ENCODE assay signal across 8 mouse cellular contexts in the genomic region with DNA sequence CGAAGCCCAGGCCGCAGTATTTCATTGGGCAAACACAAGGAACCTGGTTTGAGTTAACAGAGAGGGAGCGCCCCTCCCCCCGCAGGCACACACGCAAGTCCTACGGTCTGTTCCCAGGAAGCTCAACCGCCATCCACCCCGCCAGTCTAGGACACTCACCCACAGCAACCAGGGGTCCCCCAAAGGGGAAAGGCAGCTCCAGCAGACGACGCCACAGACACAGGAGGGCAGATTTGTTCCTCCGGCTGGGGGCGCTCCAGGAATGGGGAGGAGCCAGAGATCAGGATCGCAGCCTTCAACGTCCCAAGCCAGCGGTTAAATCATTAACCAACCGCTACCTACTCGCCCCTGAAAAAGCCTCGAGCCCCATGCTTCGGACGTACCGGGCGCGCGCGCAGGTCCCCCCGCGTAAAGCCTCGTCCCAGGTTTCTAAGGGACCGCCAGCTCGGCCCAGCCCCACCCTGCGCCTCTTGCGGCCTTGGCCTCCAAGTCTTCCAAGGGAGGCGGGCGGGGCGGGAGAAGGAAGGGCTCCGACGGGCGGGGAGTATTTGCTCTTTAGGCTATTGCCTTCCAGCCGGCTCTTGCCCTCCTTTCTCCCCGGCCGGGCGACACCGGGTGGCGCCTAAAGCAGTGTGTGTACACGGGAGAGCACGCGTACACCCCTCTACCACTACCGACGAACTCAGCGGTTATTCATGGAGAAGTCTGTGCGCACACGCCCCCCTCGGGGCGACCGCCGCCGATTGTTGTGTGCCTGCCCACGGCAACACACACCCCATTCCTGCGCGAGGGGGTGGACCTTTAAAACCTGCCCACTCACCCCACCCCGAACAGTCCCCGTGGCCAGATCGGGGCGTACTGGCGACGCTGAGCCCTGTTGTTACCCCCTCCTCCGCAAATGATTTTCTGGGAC. TPM values are rescaled to one million over a fixed set of nuclear protein-coding genes. Genes with fewer than 3 reads are reported as not detected.
A peak's percentile ranks its signal among the peaks of the same experiment; 100 is the strongest.
DNase-seq lines count a peak whose midpoint lies in the region; ATAC-seq and TF ChIP-seq lines count a peak whose summit lies in the region.

No protein-coding gene starts in this region.

- H3K9me3 ChIP-seq in ES-Bruce4 (replicated peaks; ENCODE audit: control insufficient read depth, insufficient read depth, low read length, poor library complexity, severe bottlenecking), result no peaks in the 10 kb centered on the region
- H3K9me3 ChIP-seq in forebrain, embryonic 10.5 days, result no peaks in the 10 kb centered on the region
- H3K9me3 ChIP-seq in heart, embryonic 15.5 days (replicated peaks), result no peaks in the 10 kb centered on the region
- no peaks in the 10 kb centered on the region for H3K9me3 ChIP-seq in liver, embryonic 15.5 days (replicated peaks)
- H3K9me3 ChIP-seq in neural tube, embryonic 11.5 days (ENCODE audit: control insufficient read depth, low read length), result no peaks in the 10 kb centered on the region
- H3K9me3 ChIP-seq in stomach, postnatal 0 days (ENCODE audit: control insufficient read depth, low read length), result no peaks in the 10 kb centered on the region

- peak; percentile 81 for DNase-seq in forebrain, embryonic 10.5 days (ENCODE audit: extremely low spot score, low spot score)
- DNase-seq in kidney, postnatal 14 days, result peak; percentile 79
- DNase-seq in neural tube, embryonic 11.5 days (ENCODE audit: low spot score), result peak; percentile 82
- peak; percentile 93 for DNase-seq in stomach, postnatal 0 days (ENCODE audit: low spot score)

- peak overlapping the region; percentile 21 for H3K27ac ChIP-seq in ES-Bruce4 (ENCODE audit: insufficient read depth, low read length)
- H3K27ac ChIP-seq in brown adipose tissue, adult 24 weeks (replicated peaks; ENCODE audit: low read depth, low read length), result peak overlapping the region; percentile 93
- H3K27ac ChIP-seq in forebrain, embryonic 10.5 days, result peak overlapping the region; percentile 99
- peak overlapping the region; percentile 92 for H3K27ac ChIP-seq in heart, embryonic 15.5 days
- H3K27ac ChIP-seq in liver, embryonic 15.5 days (replicated peaks), result peak overlapping the region; percentile 98
- peak overlapping the region; percentile 94 for H3K27ac ChIP-seq in neural tube, embryonic 11.5 days (ENCODE audit: low read depth, low read length)
- H3K27ac ChIP-seq in stomach, postnatal 0 days (replicated peaks), result peak overlapping the region; percentile 99

- H3K9ac ChIP-seq in ES-Bruce4 (ENCODE audit: low read depth, poor library complexity, severe bottlenecking), result peak overlapping the region; percentile 77
- H3K9ac ChIP-seq in heart, embryonic 15.5 days, result peak overlapping the region; percentile 82
- peak overlapping the region; percentile 93 for H3K9ac ChIP-seq in liver, embryonic 15.5 days
- peak overlapping the region; percentile 95 for H3K9ac ChIP-seq in neural tube, embryonic 11.5 days (ENCODE audit: low read length)
- H3K9ac ChIP-seq in stomach, postnatal 0 days (ENCODE audit: low read length), result peak overlapping the region; percentile 94

- peaks cover 11% of the 10 kb centered on the region for H3K4me1 ChIP-seq in ES-Bruce4 (ENCODE audit: control insufficient read depth, insufficient read depth, low read length)
- H3K4me1 ChIP-seq in brown adipose tissue, adult 24 weeks (ENCODE audit: control insufficient read depth, insufficient read depth, insufficient read length, low read length), result peaks cover 21% of the 10 kb centered on the region
- H3K4me1 ChIP-seq in forebrain, embryonic 10.5 days, result peaks cover 74% of the 10 kb centered on the region
- peaks cover 47% of the 10 kb centered on the region for H3K4me1 ChIP-seq in heart, embryonic 15.5 days (replicated peaks)
- peaks cover 54% of the 10 kb centered on the region for H3K4me1 ChIP-seq in liver, embryonic 15.5 days (replicated peaks)
- H3K4me1 ChIP-seq in neural tube, embryonic 11.5 days (ENCODE audit: control insufficient read depth, insufficient read depth, low read length), result peaks cover 30% of the 10 kb centered on the region
- H3K4me1 ChIP-seq in stomach, postnatal 0 days (replicated peaks; ENCODE audit: control insufficient read depth, insufficient read depth), result peaks cover 26% of the 10 kb centered on the region

- no peak for TF ChIP-seq EP300 in ES-Bruce4 (IDR thresholded peaks at IDR 0.05; ENCODE audit: insufficient read depth, low read depth, low read length)
- TF ChIP-seq EP300 in stomach, postnatal 0 days (optimal IDR thresholded peaks at IDR 0.05), result no peak

- no peaks in the 10 kb centered on the region; the same call in 1 of the 2 replicates for H3K36me3 ChIP-seq in ES-Bruce4 (ENCODE audit: control insufficient read depth, insufficient read depth, low read length, poor library complexity, severe bottlenecking)
- peaks cover 28% of the 10 kb centered on the region for H3K36me3 ChIP-seq in forebrain, embryonic 10.5 days (replicated peaks)
- no peaks in the 10 kb centered on the region for H3K36me3 ChIP-seq in heart, embryonic 15.5 days
- peaks cover 11% of the 10 kb centered on the region; the same call in 1 of the 2 replicates for H3K36me3 ChIP-seq in liver, embryonic 15.5 days (replicated peaks)
- peaks cover 6% of the 10 kb centered on the region; the same call in 1 of the 2 replicates for H3K36me3 ChIP-seq in neural tube, embryonic 11.5 days (ENCODE audit: control insufficient read depth, insufficient read depth, low read length)
- no peaks in the 10 kb centered on the region for H3K36me3 ChIP-seq in stomach, postnatal 0 days (ENCODE audit: control insufficient read depth, insufficient read depth, low read length)

- peak overlapping the region; percentile 91 for H3K4me3 ChIP-seq in ES-Bruce4 (ENCODE audit: low read depth, low read length)
- H3K4me3 ChIP-seq in brown adipose tissue, adult 24 weeks (ENCODE audit: insufficient read depth, low read depth, low read length), result peak overlapping the region; percentile 97
- peak overlapping the region; percentile 92 for H3K4me3 ChIP-seq in forebrain, embryonic 10.5 days
- peak overlapping the region; percentile 83 for H3K4me3 ChIP-seq in heart, embryonic 15.5 days
- H3K4me3 ChIP-seq in liver, embryonic 15.5 days (replicated peaks), result peak overlapping the region; percentile 87
- H3K4me3 ChIP-seq in neural tube, embryonic 11.5 days (ENCODE audit: low read depth, low read length), result peak overlapping the region; percentile 95
- H3K4me3 ChIP-seq in stomach, postnatal 0 days (ENCODE audit: low read depth, low read length), result peak overlapping the region; percentile 79

- H3K4me2 ChIP-seq in heart, embryonic 15.5 days, result peak overlapping the region; percentile 95
- peak overlapping the region; percentile 93 for H3K4me2 ChIP-seq in liver, embryonic 15.5 days
- peak overlapping the region; percentile 74 for H3K4me2 ChIP-seq in neural tube, embryonic 11.5 days (ENCODE audit: low read depth)
- H3K4me2 ChIP-seq in stomach, postnatal 0 days (replicated peaks; ENCODE audit: low read depth), result peak overlapping the region; percentile 82

- TF ChIP-seq POLR2A in ES-Bruce4 (IDR thresholded peaks at IDR 0.05; ENCODE audit: insufficient read depth, low read length), result no peak

- peak; percentile 55 for TF ChIP-seq CTCF in ES-Bruce4 (IDR thresholded peaks at IDR 0.05; ENCODE audit: low read depth, low read length)
- peak; percentile 73 for TF ChIP-seq CTCF in stomach, postnatal 0 days (IDR thresholded peaks at IDR 0.05; ENCODE audit: low read depth)

- under 1% methylated on average over 67 of the region's 67 CpGs for WGBS in forebrain, embryonic 10.5 days
- WGBS in heart, embryonic 15.5 days, result under 1% methylated on average over 67 of the region's 67 CpGs
- under 1% methylated on average over 67 of the region's 67 CpGs for WGBS in liver, embryonic 15.5 days (ENCODE audit: insufficient replicate concordance)
- under 1% methylated on average over 67 of the region's 67 CpGs for WGBS in neural tube, embryonic 11.5 days
- WGBS in stomach, postnatal 0 days, result under 1% methylated on average over 62 of the region's 67 CpGs

- ATAC-seq in heart, embryonic 15.5 days (replicated peaks; ENCODE audit: insufficient number of reproducible peaks, insufficient read depth, low FRiP score, low read depth), result peak; percentile 43
- ATAC-seq in liver, embryonic 15.5 days (ENCODE audit: insufficient read depth), result peak; percentile 48
- peak; percentile 22 for ATAC-seq in neural tube, embryonic 11.5 days (ENCODE audit: insufficient read depth, low FRiP score, low TSS enrichment)
- ATAC-seq in stomach, postnatal 0 days (ENCODE audit: low FRiP score, low TSS enrichment), result peak; percentile 79

- H3K27me3 ChIP-seq in ES-Bruce4 (ENCODE audit: control insufficient read depth, insufficient read depth, low read length, poor library complexity, severe bottlenecking), result no peaks in the 10 kb centered on the region
- H3K27me3 ChIP-seq in forebrain, embryonic 10.5 days (ENCODE audit: poor library complexity, severe bottlenecking), result peaks cover 4% of the 10 kb centered on the region; the same call in 1 of the 2 replicates
- no peaks in the 10 kb centered on the region for H3K27me3 ChIP-seq in heart, embryonic 15.5 days
- H3K27me3 ChIP-seq in liver, embryonic 15.5 days, result no peaks in the 10 kb centered on the region
- H3K27me3 ChIP-seq in neural tube, embryonic 11.5 days (ENCODE audit: control insufficient read depth, insufficient read depth, low read length), result no peaks in the 10 kb centered on the region
- H3K27me3 ChIP-seq in stomach, postnatal 0 days (ENCODE audit: control insufficient read depth, insufficient read depth, low read length), result no peaks in the 10 kb centered on the region

RNA-seq across cellular contexts. Expression of a gene that starts 0.9 kb away (rescaled TPM):
- 29.4 and 32.4 TPM in 2 replicates for polyA plus RNA-seq in ES-Bruce4 (2011; ENCODE audit: insufficient read depth, insufficient read length, low read depth, missing spikeins)
- polyA plus RNA-seq in brown adipose tissue, adult 24 weeks (2012; ENCODE audit: insufficient read depth, insufficient read length, missing spikeins), result 8.7 and 16.3 TPM in 2 replicates
- polyA plus RNA-seq in forebrain, embryonic 10.5 days (2016; fragmentation: Nextera tagmentation; extraction: Ambion mirVana), result 107 TPM in 2 replicates
- 21.2 and 32.3 TPM in 2 replicates for polyA plus RNA-seq in heart, embryonic 15.5 days (2015; fragmentation: Nextera tagmentation; extraction: Ambion mirVana)
- polyA plus RNA-seq in liver, embryonic 15.5 days (2015; fragmentation: Nextera tagmentation; extraction: Ambion mirVana), result 17.1 and 19.8 TPM in 2 replicates
- 73.3 and 78.2 TPM in 2 replicates for polyA plus RNA-seq in neural tube, embryonic 11.5 days (2014; fragmentation: Nextera tagmentation; extraction: Ambion mirVana)
- 28.9 and 30.6 TPM in 2 replicates for polyA plus RNA-seq in stomach, postnatal 0 days (2015; fragmentation: Nextera tagmentation; extraction: Ambion mirVana)

RNA-seq across cellular contexts. Expression of a gene that starts 41.0 kb away (rescaled TPM):
- 18.0 and 18.1 TPM in 2 replicates for polyA plus RNA-seq in ES-Bruce4 (2011; ENCODE audit: insufficient read depth, insufficient read length, low read depth, missing spikeins)
- not detected in 2 replicates for polyA plus RNA-seq in brown adipose tissue, adult 24 weeks (2012; ENCODE audit: insufficient read depth, insufficient read length, missing spikeins)
- 0.28 and 0.40 TPM in 2 replicates for polyA plus RNA-seq in forebrain, embryonic 10.5 days (2016; fragmentation: Nextera tagmentation; extraction: Ambion mirVana)
- polyA plus RNA-seq in heart, embryonic 15.5 days (2015; fragmentation: Nextera tagmentation; extraction: Ambion mirVana), result 0.74 and 5.1 TPM in 2 replicates
- not detected in 2 replicates for polyA plus RNA-seq in liver, embryonic 15.5 days (2015; fragmentation: Nextera tagmentation; extraction: Ambion mirVana)
- 0.26 and 0.50 TPM in 2 replicates for polyA plus RNA-seq in neural tube, embryonic 11.5 days (2014; fragmentation: Nextera tagmentation; extraction: Ambion mirVana)
- polyA plus RNA-seq in stomach, postnatal 0 days (2015; fragmentation: Nextera tagmentation; extraction: Ambion mirVana), result 0.16 and 0.19 TPM in 2 replicates

Comparison
In these comparisons a context has a peak if more than half of its experiments do, and no peak if none do; other contexts are left out.
1. Peak in every context shown above with its lines: DNase-seq, ATAC-seq, H3K4me3 ChIP-seq and H3K27ac ChIP-seq.
2. H3K27ac ChIP-seq: peak in every context shown above with its lines; median percentile 99 in forebrain, embryonic 10.5 days; 99 in stomach, postnatal 0 days; 98 in liver, embryonic 15.5 days; 94 in neural tube, embryonic 11.5 days; 93 in brown adipose tissue, adult 24 weeks; 92 in heart, embryonic 15.5 days; 21 in ES-Bruce4.
3. ATAC-seq: peak in every context shown above with its lines; median percentile 79 in stomach, postnatal 0 days; 48 in liver, embryonic 15.5 days; 43 in heart, embryonic 15.5 days; 22 in neural tube, embryonic 11.5 days.